Mouse (Mus musculus): ENCODE data around the gene Lzts3.
"Not testable (repeated sequence)": the region's sequence is repeated elsewhere in the genome, so short reads cannot be mapped to it uniquely, and the experiment has no call there.

Gene Lzts3

GRCm38 (mm10) chr2:130642684-130643369 lies at the start of gene Lzts3:
Lzts3 (minus strand) TSS chr2:130642803.
- DNase-seq: peak; percentile 94

DNA sequence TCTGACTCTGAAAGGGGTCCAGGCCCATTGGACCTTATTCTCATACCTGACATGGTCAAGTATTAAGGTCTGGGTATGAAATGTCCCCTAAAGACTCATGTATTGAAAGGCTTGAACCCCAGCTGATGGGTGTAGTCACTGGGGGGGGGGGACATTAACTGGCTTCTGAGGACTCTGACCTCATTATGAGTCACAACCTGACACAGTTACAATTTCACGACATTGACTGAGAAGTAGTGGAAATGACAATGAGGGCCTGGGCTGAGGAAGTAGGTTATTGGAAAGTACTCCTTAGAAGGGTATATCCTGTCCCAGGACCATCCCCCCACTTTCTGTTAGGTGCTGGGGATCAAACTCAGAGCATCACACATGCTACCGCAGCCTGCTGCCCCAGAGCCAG lies 46.4 kb upstream of the Lzts3 start:
- DNase-seq: no peak

- no peak for DNase-seq
Measured at GRCm38 (mm10) chr2:130685426-130685825, 42.8 kb upstream of the Lzts3 start.

GRCm38 (mm10) chr2:130681531-130681930 lies 38.9 kb upstream of the Lzts3 start:
- DNase-seq: no peak

- DNase-seq: no peak
Measured at GRCm38 (mm10) chr2:130679899-130680298, 37.3 kb upstream of the Lzts3 start.

DNA sequence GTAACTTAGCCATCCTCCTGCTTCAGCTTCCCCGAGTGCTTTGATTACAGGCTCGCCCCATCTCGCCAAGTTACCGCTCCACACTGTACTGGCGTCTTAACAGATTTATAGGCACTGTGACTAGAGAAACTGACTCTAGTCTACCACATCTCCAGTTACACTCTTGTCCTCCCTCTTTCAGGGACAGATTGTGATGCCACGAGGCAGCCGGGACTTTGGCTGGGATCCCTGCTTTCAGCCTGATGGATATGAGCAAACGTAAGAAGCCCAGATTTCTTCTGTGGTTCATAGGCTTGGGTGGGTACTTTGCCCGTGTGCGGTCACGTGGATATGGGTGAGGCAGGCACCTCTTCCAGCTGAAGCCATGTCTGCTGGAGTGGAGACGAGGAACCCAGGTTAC lies 36.6 kb upstream of the Lzts3 start:
- DNase-seq: no peak

DNA sequence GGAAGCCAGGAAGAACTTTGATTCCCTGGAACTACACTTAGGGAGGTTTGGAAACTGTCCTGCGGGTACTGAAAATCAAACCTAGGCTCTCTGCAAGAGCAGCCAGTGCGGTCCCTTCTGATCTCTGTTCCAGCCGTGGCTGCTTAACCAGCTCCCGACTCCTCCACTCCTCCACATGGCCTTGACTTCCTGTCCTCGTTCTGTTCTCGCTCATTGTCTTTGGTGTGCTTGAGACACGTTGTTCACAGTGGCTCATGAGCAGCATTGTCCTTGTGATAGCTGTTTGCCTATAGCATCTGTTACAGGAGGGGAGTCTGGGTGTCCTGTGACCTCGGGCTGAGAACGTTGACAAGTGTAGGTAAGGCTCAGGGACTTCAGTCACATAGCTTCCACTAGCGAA lies 34.6 kb upstream of the Lzts3 start:
- no peak for DNase-seq

DNA sequence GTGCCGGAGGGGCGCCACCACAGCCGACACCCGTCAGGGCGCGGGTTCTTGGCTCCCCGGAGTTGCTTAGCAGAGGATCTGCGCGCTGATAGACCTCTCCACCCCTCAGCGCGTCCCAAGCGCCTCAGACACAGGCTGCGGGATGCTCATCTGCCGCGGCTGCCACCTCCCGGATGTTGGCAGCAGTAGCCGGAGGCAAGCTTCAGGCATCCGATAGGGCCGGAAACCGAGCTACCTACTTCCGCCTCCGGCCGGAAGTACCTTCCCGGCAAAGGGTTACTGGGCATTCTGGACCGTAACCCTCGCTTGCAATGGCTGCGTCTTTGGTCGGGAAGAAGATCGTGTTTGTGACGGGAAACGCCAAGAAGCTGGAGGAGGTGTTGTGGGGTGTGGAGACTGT lies 25.0 kb upstream of the Lzts3 start, which contains the start of gene Itpa:
Gene Itpa (plus strand): TSS at position 52 of the 400 bp plus-strand sequence.
- DNase-seq: peak; percentile 90

DNA sequence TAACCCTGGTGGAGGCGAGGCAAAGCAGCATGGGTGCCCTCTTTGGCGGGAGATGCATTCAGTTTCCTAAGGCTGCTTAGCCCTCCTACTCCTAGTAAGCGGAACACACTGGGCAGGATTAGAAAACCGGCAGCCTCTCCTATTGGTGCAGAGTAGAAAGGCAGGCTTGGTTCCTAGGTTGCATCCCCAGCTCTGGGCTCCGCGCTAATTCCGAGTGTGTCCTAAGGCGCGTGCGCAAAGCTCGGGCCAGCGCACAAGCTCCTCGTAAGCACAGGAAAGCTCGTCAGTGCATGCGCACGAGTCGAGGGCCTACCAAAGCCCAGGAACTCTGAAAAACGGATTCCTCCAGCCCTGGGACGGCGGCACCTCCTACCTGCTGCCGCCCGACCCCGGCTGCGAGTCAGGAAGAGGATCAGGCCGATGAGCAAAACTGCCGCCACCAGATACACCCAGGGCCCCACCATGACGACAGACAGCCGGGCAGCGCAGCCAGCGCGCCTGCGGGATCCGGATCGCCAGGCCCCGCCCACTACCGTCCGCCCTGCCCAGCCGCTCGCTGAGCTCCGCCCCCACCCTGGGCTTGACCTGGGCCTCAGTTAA lies 21.6 kb upstream of the Lzts3 start, which contains the start of gene Ddrgk1:
Gene Ddrgk1 (minus strand): TSS at position 558 of the 600 bp plus-strand sequence.
- DNase-seq: peak; percentile 96

- DNase-seq: peak; percentile 39
Measured at GRCm38 (mm10) chr2:130663342-130663741, 20.7 kb upstream of the Lzts3 start.

DNA sequence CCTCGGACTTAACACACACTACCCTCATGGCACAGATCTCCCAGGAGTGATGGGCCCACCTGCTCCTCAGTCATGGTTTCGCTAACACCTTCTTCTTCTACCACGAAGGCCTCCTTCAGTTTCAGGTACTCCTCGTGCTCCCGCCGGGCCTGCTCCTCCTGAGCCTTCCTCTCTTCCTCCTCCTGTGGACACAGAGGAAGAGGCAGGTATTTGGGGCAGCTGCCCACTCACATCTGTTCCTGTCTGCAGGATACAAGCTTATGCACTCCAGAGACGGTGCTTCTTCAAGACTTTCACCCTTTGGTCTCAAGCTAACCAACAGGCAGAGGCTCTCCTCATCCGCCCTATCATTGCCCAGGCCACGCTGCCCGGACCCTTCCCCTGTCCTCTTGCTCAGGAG lies 15.9 kb upstream of the Lzts3 start:
- DNase-seq: no peak

GRCm38 (mm10) chr2:130657541-130657940 lies 14.9 kb upstream of the Lzts3 start:
- DNase-seq: no peak

GRCm38 (mm10) chr2:130656536-130656935 lies 13.9 kb upstream of the Lzts3 start:
- no peak for DNase-seq

- DNase-seq: no peak
Measured at GRCm38 (mm10) chr2:130655660-130656339, 13.2 kb upstream of the Lzts3 start.

DNA sequence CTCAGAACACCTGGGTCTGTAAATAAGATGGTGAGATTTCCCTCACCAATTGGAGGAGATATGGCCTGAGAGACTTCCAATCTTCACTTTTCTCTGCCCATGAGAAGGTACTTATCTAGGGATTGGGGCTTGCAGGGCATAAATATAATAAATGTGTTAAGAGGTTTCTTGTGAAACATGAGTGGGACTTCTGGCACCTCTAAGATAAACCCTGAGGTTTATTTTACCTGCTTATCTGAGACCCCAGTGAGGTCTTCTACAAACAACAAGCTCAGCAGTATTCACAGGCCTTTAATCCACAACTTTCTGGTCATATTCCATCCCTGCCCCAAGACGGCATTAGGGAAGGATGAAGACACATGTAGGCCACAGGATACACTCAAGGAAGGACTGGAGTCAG lies 11.2 kb upstream of the Lzts3 start:
- no peak for DNase-seq

- DNase-seq: no peak
Measured at GRCm38 (mm10) chr2:130653303-130653702, 10.7 kb upstream of the Lzts3 start.

DNA sequence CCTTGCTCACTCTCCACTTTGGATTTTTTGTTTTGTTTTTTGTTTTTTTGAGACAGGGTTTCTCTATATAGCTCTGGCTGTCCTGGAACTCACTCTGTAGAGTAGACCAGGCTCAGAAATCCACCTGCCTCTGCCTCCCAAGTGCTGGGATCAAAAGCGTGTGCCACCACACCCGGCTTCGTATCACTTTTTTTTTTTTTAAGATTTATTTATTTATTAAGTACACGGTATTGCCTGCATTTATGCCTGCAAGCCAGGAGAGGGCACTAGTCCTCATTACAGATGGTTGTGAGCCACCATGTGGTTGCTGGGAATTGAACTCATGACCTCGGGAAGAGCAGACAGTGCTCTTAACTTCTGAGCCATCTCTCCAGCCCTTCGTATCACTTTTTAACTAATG lies 6.4 kb upstream of the Lzts3 start:
- DNase-seq: not testable (repeated sequence)

DNA sequence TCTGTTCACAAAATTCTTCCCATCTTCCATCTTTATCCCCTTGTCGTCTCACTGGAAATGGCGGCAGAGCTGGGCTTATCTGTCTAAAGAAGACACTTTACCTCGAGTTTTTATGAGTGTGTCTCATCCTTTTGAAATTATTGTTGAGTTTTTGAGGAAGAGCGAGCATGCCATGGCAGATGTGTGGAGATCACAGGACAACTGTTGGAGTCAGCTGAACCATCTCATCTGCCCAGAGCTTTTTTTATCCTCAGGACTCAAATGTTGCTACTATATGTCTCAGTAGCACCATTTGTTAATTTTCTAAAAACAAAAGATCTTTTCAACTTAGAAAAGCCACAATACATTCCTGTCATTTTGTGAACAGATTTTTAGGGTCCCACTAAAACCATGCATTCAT lies 2.6 kb upstream of the Lzts3 start:
- no peak for DNase-seq

GRCm38 (mm10) chr2:130642197-130642660 lies 374 bp downstream of the Lzts3 start:
- DNase-seq: peak; percentile 72

DNA sequence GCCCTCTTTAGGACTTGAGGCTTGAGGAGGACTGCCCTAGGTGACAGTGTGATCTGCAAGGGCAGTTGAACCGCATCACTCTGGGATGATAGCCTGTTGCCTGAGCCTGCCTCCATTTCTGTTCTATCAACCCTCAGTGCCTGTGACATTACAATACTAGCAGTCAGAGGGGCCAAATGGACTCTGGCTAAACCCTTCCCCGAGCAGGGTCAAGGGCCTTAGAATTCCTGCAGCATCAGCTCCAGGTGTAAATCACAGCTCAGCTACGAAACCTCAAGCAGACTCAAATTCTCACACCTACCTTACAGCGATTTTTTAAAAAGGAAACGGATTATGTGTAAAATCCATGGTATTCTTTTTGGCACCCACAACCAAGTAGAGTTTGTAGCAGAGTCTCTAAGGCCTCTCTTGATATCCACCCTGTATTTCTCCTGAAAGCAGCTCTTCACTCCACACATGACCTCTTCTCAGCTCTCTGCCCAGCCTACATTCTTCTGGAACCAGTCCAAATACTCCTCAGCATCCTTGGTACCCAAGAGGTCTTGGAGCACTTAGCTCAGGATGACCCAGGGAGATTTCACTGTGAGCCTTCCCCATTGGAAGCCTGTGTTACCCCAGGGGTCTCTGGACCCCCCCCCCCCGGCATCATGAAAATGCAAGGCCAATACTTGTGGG lies 1.1 kb downstream of the Lzts3 start:
- no peak for DNase-seq

DNA sequence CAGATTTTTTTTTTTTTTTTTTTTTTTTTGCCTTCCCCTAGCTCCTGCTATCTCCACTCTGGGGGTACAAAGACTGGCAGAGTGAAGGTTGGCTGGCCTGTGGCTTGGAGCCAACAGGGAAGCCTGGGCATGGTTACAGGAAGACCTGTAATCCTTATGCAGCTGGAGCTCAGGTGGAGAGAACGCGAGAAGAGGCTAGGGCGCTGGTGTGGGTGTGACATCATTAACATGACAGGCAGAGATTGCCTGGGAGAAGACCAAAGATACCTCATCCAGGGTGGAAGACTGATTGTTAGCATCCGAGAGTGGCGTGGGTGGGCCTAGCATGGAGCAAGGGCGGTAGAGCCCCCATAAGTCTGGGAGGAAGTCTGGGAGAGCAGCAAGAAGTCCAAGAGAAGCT lies 3.3 kb downstream of the Lzts3 start:
- no peak for DNase-seq

DNA sequence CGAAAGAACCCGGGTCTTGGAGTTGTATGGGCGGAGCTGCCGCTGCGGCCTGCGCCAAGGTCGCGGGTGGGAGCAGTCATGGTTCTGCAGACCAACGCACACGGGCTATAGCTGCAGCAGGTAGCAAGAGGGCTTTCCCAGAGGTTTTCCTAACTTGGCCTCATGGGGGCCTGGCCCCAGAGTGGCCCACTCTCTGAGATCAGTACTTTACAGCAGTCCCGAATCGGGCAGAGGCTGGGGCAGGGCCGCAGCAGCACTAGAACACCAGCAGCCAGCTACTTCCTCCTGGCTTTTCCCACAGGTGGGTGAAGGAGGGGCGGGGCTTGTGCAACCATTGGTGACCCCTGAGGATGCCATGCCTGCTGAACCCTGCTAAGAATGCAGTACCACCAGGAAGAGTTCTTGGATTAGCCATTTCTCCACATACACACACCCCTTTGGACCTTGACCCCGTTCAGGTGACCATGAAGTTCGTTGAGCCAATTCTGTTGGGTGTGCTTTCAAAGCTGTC lies 4.4 kb downstream of the Lzts3 start:
- peak; percentile 48 for DNase-seq

- peak; percentile 66 for DNase-seq
Measured at GRCm38 (mm10) chr2:130635847-130636246, 6.8 kb downstream of the Lzts3 start.
